In genomic region chr16:45094136-45094756, GRCm38 (mm10) we compare ENCODE assay signal across 8 mouse cellular contexts. TPM values are rescaled to one million over a fixed set of nuclear protein-coding genes. Genes with fewer than 3 reads are reported as not detected.
DNase-seq lines count a peak whose midpoint lies in the region; ATAC-seq lines count a peak whose summit lies in the region.

No protein-coding gene starts in this region.

- H3K9me3 ChIP-seq in kidney, embryonic 16.5 days (ENCODE audit: low read length): no peaks in the 10 kb centered on the region
- H3K9me3 ChIP-seq in embryonic facial prominence, embryonic 14.5 days (ENCODE audit: control insufficient read depth, low read length): no peaks in the 10 kb centered on the region
- H3K9me3 ChIP-seq in hindbrain, embryonic 15.5 days: no peaks in the 10 kb centered on the region
- no peaks in the 10 kb centered on the region for H3K9me3 ChIP-seq in midbrain, embryonic 14.5 days (ENCODE audit: control insufficient read depth, low read length)

- H3K27ac ChIP-seq in kidney, embryonic 16.5 days (ENCODE audit: low read length): peak overlapping the region; percentile 90
- H3K27ac ChIP-seq in embryonic facial prominence, embryonic 14.5 days (replicated peaks; ENCODE audit: low read depth, low read length): peak overlapping the region; percentile 86
- H3K27ac ChIP-seq in hindbrain, embryonic 15.5 days (replicated peaks): no peak overlapping the region
- H3K27ac ChIP-seq in midbrain, embryonic 14.5 days (replicated peaks; ENCODE audit: low read depth, low read length): no peak overlapping the region

- ATAC-seq in kidney, embryonic 16.5 days (ENCODE audit: low FRiP score, low TSS enrichment): no peak
- ATAC-seq in embryonic facial prominence, embryonic 14.5 days (ENCODE audit: low read depth): no peak
- 0 out of 2 replicates have a peak, but pooled peaks have one; percentile 49 for ATAC-seq in hindbrain, embryonic 15.5 days (ENCODE audit: low FRiP score, low read depth)
- no peak for ATAC-seq in midbrain, embryonic 14.5 days (ENCODE audit: low FRiP score, low TSS enrichment)

- H3K27me3 ChIP-seq in kidney, embryonic 16.5 days (ENCODE audit: insufficient read depth, low read length): no peaks in the 10 kb centered on the region
- H3K27me3 ChIP-seq in embryonic facial prominence, embryonic 14.5 days (replicated peaks; ENCODE audit: control insufficient read depth, insufficient read depth, low read length): no peaks in the 10 kb centered on the region
- H3K27me3 ChIP-seq in hindbrain, embryonic 15.5 days: no peaks in the 10 kb centered on the region
- H3K27me3 ChIP-seq in midbrain, embryonic 14.5 days (ENCODE audit: control insufficient read depth, insufficient read depth, low read length): no peaks in the 10 kb centered on the region

- 1% methylated on average over 9 of the region's 9 CpGs for WGBS in kidney, embryonic 16.5 days
- under 1% methylated on average over 9 of the region's 9 CpGs for WGBS in embryonic facial prominence, embryonic 14.5 days
- WGBS in hindbrain, embryonic 15.5 days: 11% methylated on average over 9 of the region's 9 CpGs
- 9% methylated on average over 9 of the region's 9 CpGs for WGBS in midbrain, embryonic 14.5 days

- H3K4me1 ChIP-seq in kidney, embryonic 16.5 days (ENCODE audit: insufficient read depth, low read length): peaks cover 37% of the 10 kb centered on the region
- H3K4me1 ChIP-seq in embryonic facial prominence, embryonic 14.5 days (ENCODE audit: control insufficient read depth, insufficient read depth, low read length): peaks cover 30% of the 10 kb centered on the region
- H3K4me1 ChIP-seq in hindbrain, embryonic 15.5 days (replicated peaks): peaks cover 13% of the 10 kb centered on the region
- peaks cover 9% of the 10 kb centered on the region; the same call in 1 of the 2 replicates for H3K4me1 ChIP-seq in midbrain, embryonic 14.5 days (ENCODE audit: control insufficient read depth, insufficient read depth, low read length)

- H3K4me2 ChIP-seq in kidney, embryonic 16.5 days (replicated peaks; ENCODE audit: low read depth, low read length): peak overlapping the region; percentile 57
- H3K4me2 ChIP-seq in embryonic facial prominence, embryonic 14.5 days (ENCODE audit: low read depth, low read length): peak overlapping the region; percentile 66
- peak overlapping the region; percentile 57 for H3K4me2 ChIP-seq in hindbrain, embryonic 15.5 days
- peak overlapping the region; percentile 50 for H3K4me2 ChIP-seq in midbrain, embryonic 14.5 days (ENCODE audit: low read length)

- DNase-seq in kidney, postnatal 36 days: no peak
- DNase-seq in embryonic facial prominence, embryonic 14.5 days (ENCODE audit: low spot score): peak; percentile 66
- DNase-seq in midbrain, embryonic 14.5 days: peak; percentile 42
- no peak for DNase-seq in thymus, postnatal 4 days
- no peak for DNase-seq in right cerebral cortex, postnatal 14 days
- no peak for DNase-seq in cerebellum, adult 11 months

- H3K9ac ChIP-seq in kidney, embryonic 16.5 days (replicated peaks; ENCODE audit: low read length): peak overlapping the region; percentile 67
- peak overlapping the region; percentile 71 for H3K9ac ChIP-seq in embryonic facial prominence, embryonic 14.5 days (ENCODE audit: low read depth, low read length)
- H3K9ac ChIP-seq in hindbrain, embryonic 15.5 days: peak overlapping the region; percentile 41
- H3K9ac ChIP-seq in midbrain, embryonic 14.5 days (replicated peaks; ENCODE audit: low read length): peak overlapping the region; percentile 47

- H3K36me3 ChIP-seq in kidney, embryonic 16.5 days (ENCODE audit: insufficient read depth, low read length): no peaks in the 10 kb centered on the region
- H3K36me3 ChIP-seq in embryonic facial prominence, embryonic 14.5 days (ENCODE audit: control insufficient read depth, insufficient read depth, low read length): no peaks in the 10 kb centered on the region
- no peaks in the 10 kb centered on the region for H3K36me3 ChIP-seq in hindbrain, embryonic 15.5 days
- H3K36me3 ChIP-seq in midbrain, embryonic 14.5 days (ENCODE audit: control insufficient read depth, insufficient read depth, low read length): no peaks in the 10 kb centered on the region

- H3K4me3 ChIP-seq in kidney, embryonic 16.5 days (ENCODE audit: low read length): peak overlapping the region; percentile 52
- H3K4me3 ChIP-seq in embryonic facial prominence, embryonic 14.5 days (ENCODE audit: low read depth, low read length): peak overlapping the region; percentile 45
- H3K4me3 ChIP-seq in hindbrain, embryonic 15.5 days: peak overlapping the region; percentile 37
- H3K4me3 ChIP-seq in midbrain, embryonic 14.5 days (replicated peaks; ENCODE audit: low read depth, low read length): peak overlapping the region; percentile 14; the same call in 1 of the 2 replicates

RNA-seq across cellular contexts. Expression of gene Ccdc80, which starts 1.0 kb away (rescaled TPM):
- 112 and 114 TPM in 2 replicates for polyA plus RNA-seq in kidney, embryonic 16.5 days (2015; fragmentation: Nextera tagmentation; extraction: Ambion mirVana)
- 103 and 105 TPM in 2 replicates for polyA plus RNA-seq in embryonic facial prominence, embryonic 14.5 days (2014; fragmentation: Nextera tagmentation; extraction: Ambion mirVana)
- 10.0 and 11.6 TPM in 2 replicates for polyA plus RNA-seq in hindbrain, embryonic 15.5 days (2015; fragmentation: Nextera tagmentation; extraction: Ambion mirVana)
- polyA plus RNA-seq in midbrain, embryonic 14.5 days (2014; fragmentation: Nextera tagmentation; extraction: Ambion mirVana): 2.1 and 5.3 TPM in 2 replicates

Comparison
In these comparisons a context has a peak if more than half of its experiments do, and no peak if none do; other contexts are left out.
1. H3K27ac ChIP-seq: peak in kidney, embryonic 16.5 days (single experiment) and embryonic facial prominence, embryonic 14.5 days (single experiment); none in hindbrain, embryonic 15.5 days (single experiment) and midbrain, embryonic 14.5 days (single experiment).
2. DNase-seq: peak in embryonic facial prominence, embryonic 14.5 days (single experiment) and midbrain, embryonic 14.5 days (single experiment); none in kidney, postnatal 36 days (0 of 2), thymus, postnatal 4 days (single experiment), right cerebral cortex, postnatal 14 days (single experiment) and cerebellum, adult 11 months (single experiment).
3. Peak in every context shown above with its lines, with median percentiles within 50 percentile points of each other: H3K4me2 ChIP-seq, H3K4me3 ChIP-seq and H3K9ac ChIP-seq.